21 mouse cellular contexts compared by ENCODE assay signal in the genomic region with DNA sequence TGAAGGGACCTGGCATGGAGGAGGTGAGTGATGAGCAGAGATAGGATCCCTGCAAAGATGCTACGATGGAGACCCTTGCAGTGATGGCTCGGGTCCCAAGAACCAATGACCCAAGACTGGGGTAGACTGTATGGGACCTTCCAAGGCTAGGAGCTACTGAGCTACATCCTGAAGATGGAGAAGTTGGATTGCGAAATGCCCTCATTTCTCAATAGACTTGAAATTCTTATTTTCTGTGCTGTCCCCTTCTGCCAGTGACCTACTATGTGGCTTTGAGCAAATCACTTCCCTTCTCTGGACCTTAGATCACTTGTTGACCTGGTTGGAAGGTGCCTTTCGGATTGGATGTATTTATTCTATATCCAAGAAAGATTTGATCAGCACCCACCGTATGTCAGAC.
DNase-seq lines count a peak whose midpoint lies in the region; ATAC-seq lines count a peak whose summit lies in the region.
"Had no signal": no experiment of that assay in that cellular context is flagged by ENCODE, and none has a peak within 500 bp of the region (broad histone marks: within the 10 kb centered on the region; RNA-seq: fewer than 3 reads in every experiment).

No protein-coding gene starts in this region.

- peak; percentile 46 for DNase-seq in heart, adult 11 months
- DNase-seq in heart, postnatal 25 days (ENCODE audit: low spot score) = no peak
- no peak for DNase-seq in frontal cortex, postnatal 10 days (ENCODE audit: low spot score in 2 of 2)
- no peak for DNase-seq in lung, postnatal 14 days
- no peak for DNase-seq in layer of hippocampus, adult 18-20 months (ENCODE audit: low spot score in 2 of 2)
- DNase-seq: adrenal gland, adult 8-10 months; adrenal gland, postnatal 14 days; adrenal gland, postnatal 36 days; cerebellum, adult 11-12 months; cerebellum, adult 2 months; cerebellum, adult 9-10 months; cerebellum, postnatal 10 days; cerebellum, postnatal 25 days; forebrain, postnatal 0 days had no signal

- peak; percentile 79 for ATAC-seq in granulocyte monocyte progenitor cell, adult 5-6 weeks (replicated peaks; ENCODE audit: poor library complexity, severe bottlenecking)
- peak; percentile 60 for ATAC-seq in megakaryocyte progenitor cell, adult 5-6 weeks (replicated peaks; ENCODE audit: poor library complexity)
- ATAC-seq: activated CD4-positive, CD25-positive, alpha-beta regulatory T cell, adult 4 months; CD4-positive, CD25-positive, alpha-beta regulatory T cell, adult 4 months; forebrain, embryonic 13.5 days; forebrain, embryonic 15.5 days; forebrain, postnatal 0 days; Patski had no signal

- intact Hi-C loops in heart, postnatal 25 days (cut with DNase I) = no loop called here
